Mouse (Mus musculus) retina, embryonic 14.5 days (tissue): Measurements from ENCODE around the gene Hoxa5.
A peak's percentile ranks its signal among the peaks of the same experiment; 100 is the strongest.

Experiments
- DNase-seq: peaks from one replicate; pipeline ENCODE4 v3.0.0-alpha.2; 2015; ENCODE audit warnings: low spot score

Gene Hoxa5

DNA sequence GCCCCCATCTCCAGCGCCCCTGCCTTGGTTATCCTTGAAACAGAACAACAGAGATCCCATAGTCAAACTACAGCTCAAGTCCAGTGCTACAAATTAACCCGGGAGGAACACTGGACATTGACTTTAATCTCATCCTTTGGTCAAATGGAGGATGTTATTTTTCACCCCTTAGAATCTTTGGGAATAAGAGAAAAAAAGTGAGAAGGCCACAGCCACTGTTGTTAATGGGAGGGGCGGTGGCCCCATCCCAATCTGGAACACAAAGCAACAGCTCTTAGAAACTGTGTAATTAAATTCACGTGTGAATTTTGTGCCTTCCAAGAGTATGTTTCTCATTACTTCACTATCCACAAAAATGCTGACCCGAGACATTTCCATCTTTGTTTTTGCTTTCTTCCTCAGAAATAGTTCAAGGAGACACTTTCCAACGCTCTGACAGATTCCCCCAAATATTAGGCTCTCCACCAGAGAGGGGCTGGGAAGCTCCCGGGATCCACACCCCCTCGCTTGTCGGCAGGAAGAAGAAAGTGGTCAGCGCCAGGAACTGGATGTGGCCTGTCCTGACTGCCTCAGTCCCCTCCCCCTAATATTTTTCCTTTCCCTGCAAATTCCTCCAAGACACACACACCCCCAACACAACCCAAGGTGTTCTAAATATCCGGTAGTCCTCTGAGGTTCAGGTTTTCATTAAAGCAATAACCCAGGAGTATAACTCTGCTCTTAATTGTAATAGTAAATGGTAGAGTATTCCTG, 23.3 kb upstream of the Hoxa5 start:
- no peak for DNase-seq

DNA sequence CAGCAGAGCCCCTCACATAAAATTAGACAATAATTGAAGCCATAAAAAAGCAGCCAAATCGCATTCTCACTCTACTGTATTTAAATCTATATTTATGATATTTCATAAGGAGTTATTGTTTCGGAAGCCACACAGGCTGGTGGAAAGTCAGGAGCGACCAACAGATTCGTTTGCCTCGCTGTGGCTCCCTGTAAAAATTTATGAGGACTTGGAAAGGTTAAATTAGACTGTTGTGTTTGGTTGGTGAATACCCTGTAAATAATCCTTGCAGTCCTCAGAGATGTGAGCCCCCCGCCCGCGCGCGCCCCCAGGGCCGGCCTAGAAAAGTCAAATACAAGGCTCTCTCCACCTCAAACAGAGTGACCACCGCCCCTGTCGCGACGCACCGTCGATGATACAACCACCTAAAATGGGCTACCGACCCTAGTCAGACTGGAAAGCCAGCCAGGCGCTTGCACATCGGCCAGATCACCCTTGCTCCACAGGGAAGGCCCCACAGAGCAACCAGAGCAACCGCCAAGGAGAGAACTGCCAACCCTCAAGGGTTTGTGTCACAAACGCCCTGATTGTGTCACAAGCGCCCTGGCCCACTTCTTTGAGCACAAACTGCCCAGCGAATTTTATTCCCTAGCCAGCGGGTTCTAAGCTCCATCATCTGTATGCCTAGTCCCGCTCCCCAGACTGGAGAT, 22.3 kb upstream of the Hoxa5 start:
- DNase-seq, result no peak

DNA sequence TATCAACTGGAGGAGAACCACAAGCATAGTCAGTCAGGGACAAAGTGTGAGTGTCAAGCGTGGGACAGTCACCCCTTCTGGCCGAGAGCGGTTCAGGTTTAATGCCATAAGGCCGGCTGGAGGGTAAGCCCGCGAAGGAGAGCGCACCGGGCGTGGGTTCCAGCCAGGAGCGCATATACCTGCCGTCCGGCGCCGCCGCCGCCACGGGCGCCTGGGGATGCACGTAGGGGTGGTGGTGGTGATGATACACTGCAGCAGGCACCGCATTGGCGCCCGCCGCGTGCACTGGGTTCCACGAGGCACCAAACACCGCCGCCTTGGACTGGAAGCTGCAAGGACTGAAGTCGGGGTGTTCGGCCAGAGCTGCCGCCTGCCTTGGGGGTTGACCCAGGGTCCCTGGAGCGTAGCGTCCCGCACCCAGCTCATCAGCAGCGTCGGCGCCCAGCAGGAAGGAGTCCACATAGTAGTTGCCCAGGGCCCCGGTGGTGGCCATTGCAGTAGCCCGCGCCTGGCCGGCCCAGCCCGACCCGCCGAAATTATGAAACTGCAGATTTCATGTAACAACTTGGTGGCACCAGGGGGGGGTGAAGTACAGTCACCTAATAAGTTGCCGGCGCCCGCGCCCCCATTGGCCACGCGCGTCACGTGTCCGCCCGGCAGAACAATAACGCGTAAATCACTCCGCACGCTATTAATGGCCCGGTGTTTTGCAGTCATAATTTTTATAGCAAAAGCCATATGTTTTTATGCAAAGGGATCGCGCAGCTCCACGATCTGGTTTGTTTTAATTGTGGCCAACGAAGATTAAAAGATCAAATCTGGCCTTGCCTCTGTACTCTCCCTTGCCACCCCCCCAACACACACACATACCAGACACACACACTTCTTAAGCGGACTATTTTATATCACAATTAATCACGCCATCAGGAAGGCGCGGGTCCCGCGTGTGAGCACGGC, 21.5 kb upstream of the Hoxa5 start:
- no peak for DNase-seq

DNA sequence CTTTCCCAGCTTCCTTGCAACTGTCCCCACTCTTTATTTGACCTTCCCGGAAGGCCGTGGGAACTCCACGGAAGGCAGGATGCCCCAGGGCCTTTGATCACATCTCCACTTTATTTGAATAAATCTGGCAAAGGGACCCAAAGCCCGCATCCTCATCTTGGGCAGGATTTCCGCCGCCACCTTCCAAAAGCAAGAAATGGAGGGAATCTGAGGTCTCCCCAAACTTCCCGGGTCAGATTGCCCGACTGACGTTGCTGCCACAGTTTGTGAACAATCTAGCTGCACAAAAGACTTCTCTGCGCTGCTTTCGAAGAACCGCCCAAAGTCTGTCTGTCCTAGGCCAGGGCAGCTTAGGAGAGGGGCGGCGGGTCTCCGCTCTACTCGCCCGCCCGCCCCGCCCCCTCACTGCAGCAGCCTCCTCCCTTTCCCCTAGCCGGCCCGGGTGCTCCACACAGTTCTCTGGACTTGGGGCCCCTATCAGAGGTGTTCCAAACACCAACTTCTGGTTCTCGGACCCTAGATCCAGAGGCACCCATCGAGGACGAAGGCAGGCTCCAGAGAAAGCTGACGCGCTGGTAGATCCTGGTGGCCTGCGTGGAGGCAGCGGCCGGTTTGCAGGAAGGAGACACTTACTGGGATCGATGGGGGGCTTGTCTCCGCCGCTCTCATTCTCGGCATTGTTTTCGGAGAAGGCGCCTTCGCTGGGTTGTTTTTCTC, 20.7 kb upstream of the Hoxa5 start:
- no peak for DNase-seq

GRCm38 (mm10) chr6:52223939-52224760, 19.8 kb upstream of the Hoxa5 start:
- no peak for DNase-seq

- DNase-seq, result no peak
Measured at GRCm38 (mm10) chr6:52222729-52223128, 18.3 kb upstream of the Hoxa5 start.

- no peak for DNase-seq
Measured at GRCm38 (mm10) chr6:52221993-52222685, 17.8 kb upstream of the Hoxa5 start.

- peak; percentile 92 for DNase-seq
Measured at GRCm38 (mm10) chr6:52221337-52221992, 17.1 kb upstream of the Hoxa5 start, which contains the start of gene Hoxa7. Hoxa7 (minus strand) TSS chr6:52221854.

GRCm38 (mm10) chr6:52220865-52221310, 16.5 kb upstream of the Hoxa5 start:
- no peak for DNase-seq

GRCm38 (mm10) chr6:52220003-52220864, 15.8 kb upstream of the Hoxa5 start:
- no peak for DNase-seq

- DNase-seq, result peak; percentile 56
Measured at GRCm38 (mm10) chr6:52219234-52219942, 15.0 kb upstream of the Hoxa5 start.

- DNase-seq, result no peak
Measured at GRCm38 (mm10) chr6:52218643-52219215, 14.3 kb upstream of the Hoxa5 start.

DNA sequence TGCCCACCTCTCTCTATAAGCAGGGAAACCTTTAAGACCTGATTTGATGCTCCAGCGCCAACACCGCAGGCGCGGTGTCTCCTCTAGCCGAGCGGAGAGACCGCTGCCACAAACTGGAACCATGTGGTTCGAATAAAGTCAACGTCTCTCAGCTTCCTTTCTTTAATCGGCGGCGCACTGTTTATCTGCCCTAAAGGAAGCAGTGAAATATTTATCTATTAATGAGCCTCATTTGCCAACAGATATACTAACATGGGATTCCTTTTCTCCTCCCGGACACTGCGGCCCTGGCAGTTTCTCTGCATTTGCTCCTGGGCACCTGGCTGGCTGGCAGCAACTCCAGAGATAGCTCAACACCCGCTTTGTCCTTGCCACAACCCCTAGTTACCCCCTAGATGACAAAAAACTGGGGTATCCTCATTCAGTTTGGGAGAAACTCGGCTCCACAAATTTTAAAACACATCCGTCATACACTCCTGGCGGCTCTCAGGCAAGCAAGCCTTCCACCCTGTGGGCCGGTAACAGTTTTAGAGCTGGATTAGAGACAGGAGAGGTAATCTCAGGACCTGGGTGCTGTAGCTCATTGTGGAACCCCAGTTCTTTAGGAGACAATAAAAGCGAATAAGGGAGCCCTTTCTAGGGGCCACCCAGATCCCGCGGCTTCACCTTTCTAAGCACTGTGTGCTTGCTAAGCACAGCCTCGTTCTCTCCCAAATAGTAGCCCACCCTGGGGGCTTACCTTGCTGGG, 13.7 kb upstream of the Hoxa5 start:
- DNase-seq, result no peak

DNA sequence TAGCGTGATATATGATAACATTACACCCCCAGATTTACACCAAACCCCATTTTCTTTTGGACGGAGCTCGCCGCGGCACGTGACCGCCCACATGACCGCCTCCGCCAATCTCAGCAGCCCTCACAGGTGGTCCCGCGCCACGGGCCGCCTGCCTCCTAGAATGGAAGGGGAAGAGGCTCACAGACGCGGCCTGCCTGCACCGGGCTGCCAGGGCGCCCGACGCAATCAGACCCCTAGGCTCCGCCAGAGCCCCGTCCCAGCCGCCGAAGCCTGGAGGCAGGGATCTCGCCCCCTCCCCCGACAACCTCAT, 13.0 kb upstream of the Hoxa5 start:
- DNase-seq, result peak; percentile 54

- DNase-seq, result no peak
Measured at GRCm38 (mm10) chr6:52216691-52217458, 12.5 kb upstream of the Hoxa5 start.
